Mouse (Mus musculus) adrenal gland, postnatal 36 days (tissue): ENCODE data around the gene Cdc42bpa. TPM values are rescaled to one million over a fixed set of nuclear protein-coding genes. Genes with fewer than 3 reads are reported as not detected.
A peak's percentile ranks its signal among the peaks of the same experiment; 100 is the strongest.

Experiments used
- DNase-seq, 2 experiments: peaks; one replicate each; pipeline ENCODE4 v3.0.0; 2021; ENCODE audit warnings: mixed read lengths in 1 of 2
- long read RNA-seq, 2 experiments: library from polyadenylated mRNA; stranded (forward); transcript quantifications; one replicate each; pipeline ENCODE4 v2.0.0; 2021; ENCODE audit warnings: borderline sequencing depth in 2 of 2
- total RNA-seq, 2 experiments: library from RNA; stranded (reverse); gene quantifications; 2 replicates each; pipeline ENCODE4 v1.2.3; 2021

Cdc42bpa gene
- total RNA-seq = 10 to 100 TPM; 49.9 to 59.9 TPM
- long read RNA-seq, experiment 1, partial matches to known transcripts = 7 of 10 reads
- long read RNA-seq, experiment 1, other reads (novel, unspliced or antisense) = 3 of 10 reads
- long read RNA-seq, experiment 2, partial matches to known transcripts = 1 of 2 reads
- long read RNA-seq, experiment 2, other reads (novel, unspliced or antisense) = 1 of 2 reads

GRCm38 (mm10) chr1:179959721-179960542 is at the start of gene Cdc42bpa:
TSS of gene Cdc42bpa (plus strand) at chr1:179960472.
- DNase-seq = peak; percentile 85 to 92

GRCm38 (mm10) chr1:179913471-179913870 is 46.8 kb upstream of the Cdc42bpa start:
- peak; percentile 86 to 88 for DNase-seq

- no peak for DNase-seq
These were observed 43.2 kb upstream of the Cdc42bpa start for GRCm38 (mm10) chr1:179917036-179917435.

- DNase-seq = no peak
These were observed 42.8 kb upstream of the Cdc42bpa start for GRCm38 (mm10) chr1:179917481-179917880.

GRCm38 (mm10) chr1:179919656-179920436 is 40.4 kb upstream of the Cdc42bpa start:
- DNase-seq = no peak

GRCm38 (mm10) chr1:179923661-179924405 is 36.4 kb upstream of the Cdc42bpa start:
- no peak for DNase-seq

- no peak for DNase-seq
These were observed 34.0 kb upstream of the Cdc42bpa start for GRCm38 (mm10) chr1:179926240-179926639.

GRCm38 (mm10) chr1:179927102-179927501 is 33.2 kb upstream of the Cdc42bpa start:
- no peak for DNase-seq

- DNase-seq = no peak
These were observed 31.4 kb upstream of the Cdc42bpa start for GRCm38 (mm10) chr1:179928822-179929221.

GRCm38 (mm10) chr1:179931247-179931646 is 29.0 kb upstream of the Cdc42bpa start:
- no peak for DNase-seq

GRCm38 (mm10) chr1:179934064-179934463 is 26.2 kb upstream of the Cdc42bpa start:
- peak; percentile 12 to 21 for DNase-seq

GRCm38 (mm10) chr1:179940071-179940786 is 20.0 kb upstream of the Cdc42bpa start:
- no peak for DNase-seq

- DNase-seq = no peak
These were observed 19.4 kb upstream of the Cdc42bpa start for GRCm38 (mm10) chr1:179940787-179941352.

- DNase-seq = no peak
These were observed 15.3 kb upstream of the Cdc42bpa start for GRCm38 (mm10) chr1:179945017-179945416.

- no peak for DNase-seq
These were observed 13.7 kb upstream of the Cdc42bpa start for GRCm38 (mm10) chr1:179946616-179947015.

- DNase-seq = no peak
These were observed 12.6 kb upstream of the Cdc42bpa start for GRCm38 (mm10) chr1:179947653-179948052.

- DNase-seq = no peak
These were observed 8.7 kb upstream of the Cdc42bpa start for GRCm38 (mm10) chr1:179951597-179951996.

GRCm38 (mm10) chr1:179953251-179953650 is 7.0 kb upstream of the Cdc42bpa start:
- DNase-seq = no peak

GRCm38 (mm10) chr1:179957431-179957830 is 2.8 kb upstream of the Cdc42bpa start:
- no peak for DNase-seq

- DNase-seq = peak; percentile 42 to 64
These were observed 1.2 kb upstream of the Cdc42bpa start for GRCm38 (mm10) chr1:179958871-179959720.
